Mouse (Mus musculus) ovary, adult 18-20 months (tissue): ENCODE measurements at regions not wholly inside any gene's neighbourhood (a gene's known extent, or its start where the extent isn't known, plus 50 kb on each side); places are given as distances from the start of the nearest gene placed in this dataset.
A peak's percentile ranks its signal among the peaks of the same experiment; 100 is the strongest.

Source experiments
- DNase-seq: peaks from one replicate; pipeline ENCODE4 v3.0.0; 2022; ENCODE audit warnings: low spot score, mixed read lengths

DNA sequence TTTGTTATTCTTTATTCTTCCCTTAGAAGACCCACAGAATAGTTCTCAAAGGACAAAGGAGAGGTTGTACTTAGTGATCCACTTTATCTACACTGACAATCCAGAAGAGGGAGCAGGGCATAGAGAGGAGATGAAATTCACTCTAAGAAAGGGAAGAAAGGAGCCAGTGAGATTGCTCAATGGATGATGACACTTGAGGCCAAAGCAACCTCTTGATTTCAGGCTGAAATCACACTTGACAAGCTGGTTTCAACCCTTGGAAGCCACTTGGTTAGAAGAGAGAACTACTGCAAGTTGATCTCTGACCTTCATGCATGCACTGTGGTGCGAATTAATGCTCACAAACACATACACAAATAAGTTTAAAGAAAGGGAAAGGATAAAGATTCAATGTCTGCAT, 66.5 kb downstream of the Ccnl1 start:
- DNase-seq = no peak

DNA sequence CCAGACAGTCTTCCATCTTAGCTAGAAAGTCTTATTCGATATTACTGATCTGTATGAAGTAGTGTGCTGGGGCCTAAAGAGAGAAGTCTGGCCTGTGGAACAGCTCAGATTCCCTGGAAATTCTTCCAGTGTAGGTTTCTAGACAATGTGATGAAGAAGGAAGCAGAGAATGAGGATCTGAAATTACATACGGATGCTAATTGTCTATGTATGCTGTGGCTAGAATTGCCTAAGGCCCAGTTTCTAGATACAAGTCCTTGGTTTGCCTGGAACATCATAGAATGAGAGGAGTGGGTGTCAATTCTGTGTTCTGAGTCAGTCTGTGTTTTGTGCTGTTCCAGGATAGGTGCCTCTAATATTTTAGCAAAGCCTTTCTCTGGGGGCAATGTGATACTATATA, 66.9 kb downstream of the Ccnl1 start:
- no peak for DNase-seq

DNA sequence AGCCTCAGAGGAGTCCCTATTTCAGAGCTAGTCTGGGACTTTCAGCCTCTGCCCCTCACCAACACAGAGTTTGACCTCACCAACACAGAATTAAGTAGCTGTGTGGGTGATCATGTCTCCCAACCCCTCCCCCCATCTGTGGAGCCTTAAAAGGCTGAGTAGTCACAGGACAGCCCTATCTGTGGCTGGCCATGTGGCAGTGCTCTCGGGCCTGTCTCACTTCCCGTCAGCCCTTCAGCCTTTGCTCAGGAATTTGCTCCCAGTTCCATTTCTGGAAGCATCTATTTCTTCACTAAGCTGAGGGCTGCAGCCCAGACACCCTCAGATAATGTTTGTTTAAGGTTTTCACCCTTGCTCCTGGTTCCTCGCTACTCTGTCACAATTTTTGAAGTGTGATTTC, 69.1 kb downstream of the Ccnl1 start:
- no peak for DNase-seq

DNA sequence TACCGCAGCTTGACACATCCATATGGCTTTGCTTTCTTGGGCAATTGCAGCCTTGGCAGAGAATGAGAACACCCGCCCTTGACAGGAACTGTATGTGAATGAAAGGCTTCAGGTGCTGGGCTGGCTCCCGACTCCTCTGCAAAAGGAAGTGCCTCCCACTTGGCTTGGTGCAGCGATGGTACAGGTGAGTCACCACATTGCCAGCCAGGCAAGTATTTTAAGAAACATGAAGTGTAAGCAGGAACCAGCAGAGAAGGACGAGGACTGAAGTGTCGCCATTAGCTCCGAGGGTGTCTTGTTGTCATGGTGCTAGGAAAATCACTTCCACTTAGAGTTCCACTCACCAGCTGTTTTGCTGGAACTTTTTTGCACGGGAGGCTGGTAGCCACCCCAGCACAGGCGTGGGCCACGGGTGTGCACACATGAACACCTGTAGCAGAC, 73.5 kb downstream of the Ccnl1 start:
- DNase-seq = peak; percentile 39

DNA sequence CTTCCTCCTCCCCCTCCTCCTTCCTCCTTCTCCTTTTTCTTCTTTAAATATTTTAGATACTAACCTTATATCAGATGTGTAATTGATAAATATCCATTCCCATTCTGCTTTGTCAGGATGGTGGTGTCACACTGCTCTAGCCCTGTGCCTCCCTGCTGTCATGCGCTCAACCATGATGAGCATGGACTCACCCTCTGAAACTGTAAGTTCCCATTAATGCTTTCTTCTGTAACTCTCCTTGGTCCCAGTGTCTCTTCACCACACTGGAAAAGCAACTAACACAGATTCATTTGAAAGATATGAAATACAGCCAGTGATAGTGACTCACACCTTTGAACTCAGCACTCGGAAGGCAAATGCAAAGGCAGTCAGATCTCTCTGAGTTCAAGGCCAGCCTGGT, 75.9 kb downstream of the Ccnl1 start:
- no peak for DNase-seq
